Mouse (Mus musculus) brain, embryonic 14.5 days (tissue): Measurements from ENCODE around the gene Tmbim4.

ENCODE experiments used
- CTCF ChIP-seq: fragments of 200-500 bp; IDR thresholded peaks from 2 replicates; pipeline ENCODE4 v1.5.1; 2012; ENCODE audit warnings: inconsistent platforms, mild to moderate bottlenecking, moderate library complexity, borderline replicate concordance; ENCODE audit not compliant: insufficient read depth, insufficient read length; ENCODE audit errors: extremely low read depth
- POLR2A ChIP-seq: fragments of 200-500 bp; IDR thresholded peaks from 2 replicates; pipeline ENCODE4 v1.6.1; 2012; ENCODE audit warnings: mild to moderate bottlenecking, inconsistent platforms, borderline replicate concordance; ENCODE audit not compliant: poor library complexity, insufficient read depth, insufficient read length, severe bottlenecking; ENCODE audit errors: extremely low read depth

DNA sequence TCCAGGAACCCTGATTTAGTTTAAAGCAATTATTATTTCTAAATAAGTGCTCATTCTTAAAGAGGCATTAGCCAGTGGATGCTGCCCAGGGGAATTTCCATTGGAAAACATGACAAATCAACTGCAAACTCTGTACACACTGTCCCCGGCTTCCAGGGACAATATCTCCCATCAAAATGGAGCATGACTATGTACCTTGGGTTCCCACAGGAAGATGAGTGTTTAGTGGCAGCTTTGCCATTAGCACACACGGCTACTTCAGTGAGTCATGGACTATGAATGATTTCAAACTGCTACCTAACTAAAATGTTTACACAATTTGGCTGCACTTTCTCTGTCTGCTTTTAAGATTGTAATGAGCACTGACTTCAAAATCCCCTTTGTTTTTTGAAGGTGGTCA, 12.9 kb upstream of the Tmbim4 start:
- TF ChIP-seq CTCF = no peak
- TF ChIP-seq POLR2A = no peak
